Mouse (Mus musculus) erythroid progenitor cell, adult 5-6 weeks (primary cell): ENCODE measurements around the gene Pigt. TPM values are rescaled to one million over a fixed set of nuclear protein-coding genes. Genes with fewer than 3 reads are reported as not detected.
A peak's percentile ranks its signal among the peaks of the same experiment; 100 is the strongest.

Experiments used
- ATAC-seq: replicated peaks from 2 replicates; pipeline ENCODE4 v1.8.0; 2016; ENCODE audit warnings: moderate number of reproducible peaks, mild to moderate bottlenecking, moderate TSS enrichment, inconsistent platforms; ENCODE audit not compliant: poor library complexity, low FRiP score, severe bottlenecking
- total RNA-seq, 2 experiments: library from RNA; stranded (forward) in 1 of 2; stranded (reverse) in 1 of 2; fragments of 150-400 nt in 1 of 2; fragments of 186-747, 209-891 nt in 1 of 2; gene quantifications; 2 replicates each; pipeline versions ENCODE4 v1.2.3 to v1.2.4; 2015 to 2017; ENCODE audit warnings: low replicate concordance in 2 of 2

Gene Pigt
- total RNA-seq (2015; ENCODE audit: low replicate concordance): 18.0 and 22.7 TPM in 2 replicates
- 7.7 and 26.9 TPM in 2 replicates for total RNA-seq (2017; ENCODE audit: low replicate concordance)

DNA sequence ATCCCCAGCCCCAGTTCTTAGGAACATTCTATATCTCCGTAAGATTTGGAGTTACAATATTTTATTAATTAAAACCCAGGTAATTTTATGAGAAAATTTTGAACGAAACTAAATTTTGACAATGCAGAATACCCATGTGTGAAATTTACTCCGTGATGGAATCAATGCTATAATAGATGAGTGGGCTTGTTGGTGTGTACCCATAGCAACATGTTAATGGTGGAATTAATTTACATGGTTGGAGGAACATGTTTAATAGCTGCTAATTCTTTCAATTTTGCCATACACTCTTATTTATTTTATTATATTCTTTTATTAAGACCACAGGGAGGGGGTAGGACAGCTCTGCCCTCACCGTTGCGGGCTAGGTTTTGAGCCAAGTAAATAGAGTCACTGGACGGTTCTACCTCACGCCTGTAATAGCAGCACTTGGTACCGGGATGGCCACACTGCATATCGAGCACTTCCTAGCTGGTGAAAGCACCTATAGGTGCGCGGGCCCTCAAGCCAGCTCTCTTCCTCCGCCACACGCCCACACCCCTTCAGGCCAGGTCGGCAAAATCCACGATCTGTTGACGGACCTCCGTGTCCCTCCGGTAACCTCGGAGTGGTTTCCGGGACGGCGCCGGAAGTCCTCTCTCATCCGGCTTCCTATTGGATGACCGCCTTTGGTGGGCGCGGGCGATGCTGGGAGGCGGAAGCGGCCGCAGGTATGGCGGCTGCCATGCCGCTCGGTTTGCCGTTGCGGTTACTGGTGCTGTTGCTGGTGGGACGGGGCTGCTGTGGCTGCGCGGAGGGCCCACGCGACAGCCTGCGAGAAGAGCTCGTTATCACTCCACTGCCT, at the start of gene Pigt:
Pigt (plus strand) TSS at position 674 of the 844 bp plus-strand sequence.
- peak; percentile 100 for ATAC-seq

DNA sequence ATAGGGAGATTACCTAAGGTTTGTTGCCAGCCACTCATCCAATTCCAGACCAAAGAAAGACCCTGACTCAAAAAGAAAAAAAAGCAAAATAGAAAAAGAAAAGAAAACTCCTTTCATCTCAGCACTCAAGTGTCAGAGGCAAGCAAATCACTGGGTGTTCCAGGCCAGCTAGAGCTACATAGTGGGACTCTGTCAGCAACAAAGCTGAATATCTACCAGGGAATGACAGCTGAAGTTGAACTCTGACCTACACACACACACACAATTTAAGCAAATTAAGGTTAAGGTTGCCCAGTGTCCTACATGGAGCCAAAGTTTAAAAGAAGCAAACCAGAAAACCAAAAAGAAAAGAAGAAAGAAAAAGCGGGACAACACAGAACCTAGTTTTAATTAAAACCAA, 49.2 kb upstream of the Pigt start:
- no peak for ATAC-seq

DNA sequence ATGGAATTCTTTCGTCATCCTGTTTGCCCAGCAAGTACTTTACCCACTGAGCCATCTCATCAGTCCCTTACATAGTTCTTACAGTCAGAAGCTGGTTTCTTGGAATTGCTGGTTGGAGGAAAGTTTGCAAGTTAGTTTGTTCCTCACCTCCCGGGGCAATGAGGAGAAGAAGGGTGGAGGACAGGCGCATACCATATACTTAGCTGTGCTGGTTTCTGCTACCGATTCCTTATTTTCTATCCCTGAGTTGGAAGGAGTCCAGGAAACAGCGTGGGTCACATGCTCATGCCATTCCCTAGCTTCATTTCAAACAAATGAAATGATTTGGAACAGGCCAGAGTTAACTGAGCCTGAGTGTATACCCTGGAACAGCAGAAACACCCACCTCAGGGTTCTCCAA, 48.4 kb upstream of the Pigt start:
- no peak for ATAC-seq

DNA sequence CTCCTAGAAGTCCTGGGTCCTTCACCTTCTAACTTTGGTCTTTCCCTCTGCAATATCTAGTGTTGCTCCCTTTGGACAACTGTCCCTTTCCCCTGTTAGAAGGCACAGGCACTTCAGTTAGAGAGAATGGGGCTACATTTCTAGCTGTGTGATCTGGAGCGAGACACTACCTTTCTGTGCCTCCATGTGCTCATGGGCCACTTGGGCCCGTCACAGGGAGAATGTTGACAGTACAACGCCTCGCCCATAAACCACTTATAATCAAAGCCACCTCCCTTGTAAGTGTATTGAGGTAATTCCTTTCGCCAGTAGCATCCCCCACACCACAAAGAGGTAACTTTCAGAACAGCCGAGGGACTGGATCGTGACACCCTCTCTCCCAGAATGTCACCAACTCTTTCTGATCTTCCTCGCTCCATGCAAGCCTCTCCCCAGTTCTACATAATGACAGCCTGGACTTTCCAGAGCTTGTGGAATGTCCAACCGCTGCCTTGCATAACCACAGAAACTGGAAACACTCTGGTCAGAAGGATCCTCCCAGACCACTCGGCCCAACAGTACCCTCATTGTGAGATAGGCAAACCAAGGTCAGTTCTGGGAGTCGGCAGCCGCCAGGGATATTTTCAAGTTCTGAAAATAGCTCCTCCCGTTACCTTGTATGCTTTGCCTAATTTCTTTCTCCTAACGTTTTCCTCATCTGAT, 47.8 kb upstream of the Pigt start:
- ATAC-seq: no peak

DNA sequence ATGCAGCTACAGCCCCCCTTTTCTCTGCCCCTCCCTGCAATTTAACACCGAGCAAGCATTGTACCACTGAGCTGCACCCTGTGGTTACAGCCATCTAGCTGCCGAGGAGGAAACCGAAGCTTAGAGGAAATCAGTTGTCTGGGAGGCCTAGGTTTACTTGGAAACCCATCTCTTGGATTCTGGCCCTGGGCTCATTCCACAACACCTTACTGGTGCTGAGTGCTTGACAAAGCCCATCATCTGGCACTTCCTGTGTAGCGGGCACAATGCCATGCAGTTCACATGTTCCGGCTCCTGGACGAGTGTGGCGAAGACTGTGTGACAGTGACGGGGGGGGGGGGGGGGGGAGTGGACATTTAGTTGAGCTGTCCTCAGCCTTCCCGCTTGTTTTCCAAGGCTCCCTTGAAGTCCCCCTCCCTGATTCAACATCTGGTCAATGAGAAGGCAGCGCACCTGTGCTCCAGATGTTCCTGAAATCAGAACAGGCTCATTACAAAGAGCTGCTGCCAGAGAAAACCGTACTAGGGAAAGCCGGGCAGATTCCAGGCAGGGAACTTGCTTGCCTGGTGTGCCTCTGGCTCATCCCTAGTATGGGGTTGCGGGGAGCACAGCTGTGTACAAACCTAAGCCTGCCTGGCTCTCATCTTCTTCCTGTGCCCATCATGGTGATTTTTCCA, 45.2 kb upstream of the Pigt start:
- ATAC-seq: no peak

DNA sequence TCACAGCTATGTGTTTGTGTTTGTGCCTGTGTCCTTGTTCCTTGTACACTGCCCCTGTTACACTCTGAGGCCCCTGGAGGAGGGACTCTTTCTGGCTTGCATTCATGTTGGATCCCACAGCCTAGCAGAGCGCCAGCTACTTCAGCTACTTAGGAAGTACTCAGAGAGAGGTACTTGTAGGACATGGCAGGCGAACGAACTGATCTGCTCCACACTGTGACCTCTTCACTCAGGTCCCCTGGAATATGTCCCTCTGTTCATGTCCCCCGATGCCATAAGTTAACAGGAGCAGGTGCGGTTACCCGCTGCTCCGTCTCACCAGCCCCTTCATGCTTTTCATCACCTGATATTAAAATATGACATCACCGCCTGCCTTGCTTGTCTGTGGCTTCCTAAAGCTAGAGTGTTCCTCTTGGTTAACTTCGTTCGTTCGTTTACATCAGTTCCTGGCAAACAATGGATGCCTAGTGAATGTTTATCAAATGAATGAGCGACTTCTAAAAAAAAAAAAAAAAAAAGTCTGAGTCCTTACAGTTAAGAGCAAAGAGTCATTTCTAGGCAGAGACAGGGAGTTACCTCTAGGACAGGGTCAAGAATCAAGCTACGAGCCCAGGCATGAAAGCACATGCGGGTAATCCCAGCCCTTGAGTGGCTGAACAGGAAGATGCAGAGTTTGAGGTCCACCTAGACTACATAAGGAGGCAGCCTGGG, 44.1 kb upstream of the Pigt start:
- ATAC-seq: no peak

DNA sequence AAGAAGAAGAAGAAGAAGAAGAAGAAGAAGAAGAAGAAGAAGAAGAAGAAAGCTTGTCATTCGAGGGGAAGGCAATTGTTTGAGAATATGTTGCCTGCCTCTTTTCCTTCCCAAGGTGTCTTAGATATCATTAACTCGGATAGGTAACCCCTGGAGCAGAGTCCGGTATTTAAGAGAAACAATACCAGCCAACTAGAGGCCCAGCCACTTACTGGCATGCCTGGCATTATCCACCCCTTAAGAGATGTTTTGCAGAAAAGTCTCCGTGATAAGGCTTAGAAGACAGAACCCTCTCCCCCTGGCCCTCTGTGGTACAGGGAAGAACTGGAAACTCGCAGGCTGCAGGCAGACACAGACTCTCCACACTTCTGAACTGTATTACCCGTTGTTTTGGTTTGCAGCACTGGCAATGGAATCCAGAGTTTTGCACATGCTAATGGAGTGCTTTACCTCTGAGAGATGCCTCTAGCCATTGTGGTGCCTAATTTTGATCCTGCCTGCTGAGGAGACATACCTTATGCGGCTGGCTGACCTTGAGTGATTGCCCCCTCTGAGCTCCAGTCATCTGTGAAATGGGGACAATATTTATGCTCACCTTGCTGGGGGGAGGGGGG, 43.3 kb upstream of the Pigt start:
- ATAC-seq: no peak

DNA sequence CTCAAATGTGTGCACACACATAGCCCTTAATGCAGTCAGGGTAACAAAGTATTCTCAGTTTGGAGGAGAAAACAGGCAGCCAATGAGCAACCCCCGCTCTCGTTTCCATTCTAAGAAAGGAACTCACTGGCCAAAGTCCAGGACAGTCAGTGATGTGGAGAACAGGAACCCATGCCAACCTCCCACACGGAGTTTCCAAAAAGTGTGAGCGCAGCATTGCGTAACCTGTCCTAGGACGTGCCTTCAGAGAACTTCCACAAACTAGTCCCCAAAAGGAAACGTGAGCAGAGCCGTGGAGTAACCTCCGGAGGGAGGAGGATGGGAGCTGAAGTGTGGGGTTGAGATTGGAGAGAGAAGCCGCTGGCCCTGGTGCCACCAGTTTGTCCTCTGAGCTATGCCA, 42.5 kb upstream of the Pigt start:
- no peak for ATAC-seq

DNA sequence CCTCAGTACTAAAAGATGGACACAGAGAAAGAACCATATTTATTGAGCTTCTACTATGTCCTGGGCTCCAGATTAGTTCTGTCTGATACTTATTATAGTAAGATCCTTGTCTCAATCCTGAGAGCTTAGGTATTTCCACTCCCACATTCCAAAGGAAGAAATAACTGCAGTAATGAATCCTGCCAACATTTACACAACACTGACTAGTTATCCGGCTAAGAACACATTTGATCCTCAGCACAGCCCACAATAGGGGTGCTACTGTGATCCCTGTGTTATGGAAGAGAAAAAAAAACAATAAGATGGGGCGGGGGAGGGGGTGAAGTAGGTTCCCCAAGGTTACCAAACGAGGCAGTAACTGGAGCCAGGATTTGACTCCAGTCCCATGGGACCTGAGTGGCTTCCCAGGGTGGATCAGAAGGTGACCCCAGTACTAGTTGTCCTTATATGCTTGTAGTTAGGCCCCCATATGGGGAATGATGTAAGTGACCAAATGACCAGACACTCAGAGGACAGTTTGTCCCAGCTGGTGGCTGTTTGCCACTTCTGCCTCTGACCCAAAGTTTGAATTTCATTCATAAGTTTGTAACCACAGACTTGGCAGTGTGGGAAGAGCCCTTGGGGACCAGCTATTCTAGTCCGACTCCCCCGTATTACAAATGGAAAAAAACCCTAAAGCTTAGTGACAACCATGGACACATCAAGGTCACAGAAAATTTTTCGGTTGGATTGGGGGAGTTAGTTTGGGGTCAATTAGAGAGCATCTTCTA, 41.7 kb upstream of the Pigt start:
- ATAC-seq: no peak

DNA sequence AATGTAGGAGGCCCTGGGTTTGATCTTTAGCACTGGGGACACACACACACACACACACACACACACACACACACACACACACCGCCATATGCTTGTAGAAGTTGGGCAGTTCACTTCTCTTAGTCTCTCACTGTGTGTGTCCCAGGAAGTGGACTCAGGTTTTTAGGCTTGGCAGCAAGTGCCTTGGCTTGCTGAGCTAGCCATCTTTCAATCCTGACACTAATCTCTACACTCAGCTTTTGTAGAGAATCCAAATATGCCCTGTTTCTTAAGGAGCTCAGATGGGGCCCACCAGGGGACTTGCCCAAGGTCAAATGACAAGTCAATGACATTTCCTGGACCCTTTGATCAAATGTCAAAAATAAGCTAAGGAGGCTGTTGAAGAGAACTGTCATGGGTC, 40.9 kb upstream of the Pigt start:
- ATAC-seq: no peak

DNA sequence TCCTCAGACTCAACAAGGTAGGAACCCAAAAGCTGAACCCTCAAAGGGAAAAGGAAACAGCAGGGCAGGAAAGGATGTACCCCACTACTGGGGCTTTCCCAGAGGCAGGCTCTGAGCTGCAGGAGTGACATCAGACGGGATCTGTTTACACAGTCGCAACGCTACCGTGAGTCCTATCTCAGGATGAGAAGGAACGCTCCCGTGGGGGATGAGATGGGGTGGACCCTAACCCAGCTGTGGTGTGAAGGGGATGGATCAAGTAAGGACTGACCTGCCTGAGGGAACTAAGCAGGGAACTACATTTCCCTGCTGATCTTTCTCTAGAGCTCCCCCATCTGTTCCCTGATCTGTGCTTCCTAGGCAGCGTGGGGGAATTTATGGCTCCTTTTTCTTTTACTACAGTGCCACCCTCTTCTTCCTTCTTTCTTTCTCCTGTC, 40.4 kb upstream of the Pigt start, which contains the start of gene Sys1:
Sys1 (plus strand) TSS at position 101 of the 437 bp plus-strand sequence.
- ATAC-seq: no peak

DNA sequence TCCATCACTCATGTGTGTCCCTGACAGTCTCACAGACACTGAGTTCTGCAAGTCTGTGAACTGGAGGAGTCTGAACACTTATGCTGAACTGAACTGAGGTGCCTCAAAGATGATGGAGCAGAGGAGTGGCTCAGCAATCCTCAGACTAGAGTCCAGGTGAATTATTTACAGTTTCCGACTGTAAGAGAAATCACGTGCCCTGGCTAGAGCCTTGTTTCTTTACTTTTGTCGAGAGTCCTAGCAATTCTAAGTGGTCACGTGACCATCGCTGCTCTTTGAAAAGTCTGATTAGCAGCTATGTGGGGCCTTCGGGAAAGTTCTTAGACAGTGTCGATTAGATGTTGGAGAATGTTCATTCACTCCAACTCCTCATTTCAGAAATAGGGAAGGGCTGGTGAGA, 39.4 kb upstream of the Pigt start:
- ATAC-seq: no peak

DNA sequence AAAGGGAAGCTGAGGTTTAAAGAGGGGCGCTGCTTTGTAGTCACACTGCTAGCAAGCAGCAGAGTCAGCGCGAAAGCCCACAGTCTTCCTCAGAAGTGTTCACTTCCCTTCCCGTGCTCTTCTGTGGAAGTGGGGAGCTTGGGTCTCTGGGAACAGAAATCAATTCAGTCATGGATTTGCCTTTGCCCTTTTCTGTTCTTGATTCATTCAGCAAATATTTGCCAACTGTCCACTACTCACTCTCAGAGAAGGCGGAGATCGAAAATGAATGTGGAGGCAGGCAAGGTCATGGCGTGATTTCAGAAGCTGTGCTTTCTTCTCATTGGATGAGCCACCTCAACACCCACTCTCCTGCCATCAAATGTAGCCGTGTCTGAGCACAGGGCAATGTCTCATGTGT, 38.8 kb upstream of the Pigt start:
- ATAC-seq: no peak

DNA sequence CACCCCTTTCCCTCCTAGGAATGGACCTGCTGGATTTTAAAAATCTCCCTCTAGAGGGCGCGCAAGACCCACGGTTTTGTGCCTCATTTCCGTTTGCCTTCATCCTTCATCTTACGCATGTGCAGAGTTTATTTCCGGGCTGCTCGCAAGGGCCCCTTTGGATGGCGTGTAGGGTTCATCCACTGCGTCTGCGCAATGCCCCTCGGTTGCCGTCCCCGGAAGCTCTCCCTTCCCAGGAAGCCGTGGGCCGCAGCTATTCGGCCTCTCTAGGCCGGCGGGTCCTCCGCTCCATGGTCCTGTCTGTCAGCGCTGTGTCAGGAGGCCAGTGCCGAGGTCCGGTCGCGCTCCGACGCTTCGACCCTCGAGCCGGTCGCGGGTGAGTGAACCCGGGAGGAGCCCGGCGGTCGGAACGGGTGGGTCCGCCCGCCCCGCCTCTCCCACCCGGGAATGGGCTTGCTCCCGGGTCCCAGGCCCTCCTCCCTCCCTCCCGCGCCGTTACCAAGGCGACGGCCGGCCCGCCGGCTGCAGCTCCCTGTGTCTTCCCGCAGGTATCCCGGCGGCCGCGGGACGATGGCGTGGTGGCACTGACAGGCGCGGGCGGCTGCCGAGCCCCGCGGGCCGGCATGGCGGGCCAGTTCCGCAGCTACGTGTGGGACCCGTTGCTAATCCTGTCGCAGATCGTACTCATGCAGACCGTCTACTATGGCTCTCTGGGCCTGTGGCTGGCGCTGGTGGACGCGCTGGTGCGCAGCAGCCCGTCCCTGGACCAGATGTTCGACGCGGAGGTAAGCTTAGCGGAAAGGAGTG, 36.4 kb upstream of the Pigt start, which contains the start of gene Gm20458:
Gm20458 (plus strand) TSS at position 223 of the 807 bp plus-strand sequence.
- ATAC-seq: peak; percentile 98

DNA sequence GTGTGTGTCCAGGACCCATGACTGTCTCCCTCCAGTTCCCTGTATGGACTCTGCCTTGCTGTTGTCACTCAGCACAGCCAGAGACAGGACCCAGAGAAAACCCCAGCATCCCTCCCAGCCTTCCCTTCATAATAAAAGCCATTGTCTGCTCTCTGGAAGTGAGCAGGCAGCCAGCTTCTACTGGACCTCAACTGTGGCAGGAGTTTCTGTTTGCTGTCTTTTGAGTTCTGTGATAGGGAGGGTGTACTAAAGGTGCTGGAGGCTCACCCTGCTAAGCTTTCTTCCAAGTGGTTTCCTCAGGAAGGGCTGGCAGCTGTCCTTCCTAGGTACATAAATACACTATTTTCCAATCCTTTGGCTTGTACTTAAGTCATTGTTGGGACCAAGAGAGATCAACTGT, 32.2 kb upstream of the Pigt start:
- no peak for ATAC-seq

DNA sequence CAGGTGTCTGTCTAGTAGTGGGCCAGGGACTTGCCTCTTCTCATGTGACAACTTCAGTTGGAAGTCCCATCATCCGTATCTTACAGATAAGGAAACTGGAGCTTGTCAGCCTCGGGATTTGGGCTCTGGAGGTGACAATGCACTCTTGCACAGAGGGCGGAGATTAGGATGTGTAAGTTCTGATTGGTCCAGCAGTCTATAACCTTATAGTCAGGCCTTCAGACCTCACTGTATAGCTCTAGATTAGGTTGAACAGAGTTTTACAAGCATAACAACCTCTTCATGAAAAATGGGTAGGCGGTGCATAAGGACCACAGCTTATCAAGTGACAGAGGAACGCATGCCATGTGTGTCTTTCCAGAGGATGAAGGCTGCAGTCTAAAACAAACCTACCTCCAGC, 30.5 kb upstream of the Pigt start:
- ATAC-seq: no peak

DNA sequence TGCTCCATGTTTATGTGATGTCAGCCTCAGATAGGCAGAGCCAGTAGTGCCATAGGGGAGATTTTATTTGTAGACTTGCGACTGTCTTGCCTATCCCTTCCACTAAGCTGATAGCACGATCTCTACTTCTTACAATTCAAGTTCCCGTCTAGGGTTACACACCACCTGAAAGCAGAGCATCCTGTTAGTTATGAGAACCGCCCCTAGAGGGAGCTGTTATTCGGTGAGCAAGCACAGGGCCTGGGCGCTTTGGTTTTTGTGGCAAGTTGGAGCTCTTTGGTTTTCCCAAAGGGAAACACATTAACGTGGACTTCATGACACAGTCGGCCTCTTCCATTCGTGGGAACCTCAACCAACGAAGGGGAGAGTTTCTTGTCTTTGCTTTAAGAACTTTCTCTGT, 27.1 kb upstream of the Pigt start:
- ATAC-seq: no peak

DNA sequence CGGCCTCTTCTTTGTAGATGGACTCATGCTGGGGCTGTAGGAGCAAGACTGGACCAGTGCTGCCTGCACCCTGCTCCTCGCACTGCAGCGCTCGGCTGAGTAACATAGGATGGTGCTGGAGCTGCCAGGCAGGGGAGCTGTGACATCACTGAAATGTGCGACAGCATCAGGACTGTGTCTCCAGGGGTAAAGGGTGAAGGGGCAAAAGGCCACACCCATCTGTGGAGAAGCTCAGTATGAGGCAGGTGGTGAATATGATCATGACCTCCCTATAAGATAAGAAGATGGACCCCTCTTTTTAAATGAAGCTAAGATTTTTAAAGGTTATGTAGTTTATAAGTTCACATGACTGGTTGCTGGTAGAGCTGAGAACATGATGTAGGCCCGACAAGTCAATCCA, 23.7 kb upstream of the Pigt start, which contains the start of gene Trp53tg5:
Trp53tg5 (minus strand) TSS at position 101 of the 400 bp plus-strand sequence.
- ATAC-seq: no peak
